Mouse (Mus musculus): ENCODE measurements around the gene Polr2b.

GRCm38 (mm10) chr5:77366313-77366712 is 56.4 kb downstream of the Polr2b start:
- TF ChIP-seq CTCF (IDR thresholded peaks at IDR 0.05; ENCODE audit: control insufficient read depth, insufficient read depth, insufficient replicate concordance, low read depth, low read length) (no peak), POLR2A (IDR thresholded peaks at IDR 0.05; ENCODE audit: control insufficient read depth, low read depth, low read length) (no peak)
